Mouse (Mus musculus) forebrain, embryonic 11.5 days (tissue): ENCODE measurements around the gene Mapkap1. TPM values are rescaled to one million over a fixed set of nuclear protein-coding genes. Genes with fewer than 3 reads are reported as not detected.
"Not testable (repeated sequence)": the region's sequence is repeated elsewhere in the genome, so short reads cannot be mapped to it uniquely, and the experiment has no call there.

Experiments
- ATAC-seq: fragments of 200-750 bp; cut with Nextera tagmentation; replicated peaks from 2 replicates; pipeline ENCODE4 v1.8.0; 2017; ENCODE audit warnings: moderate TSS enrichment; ENCODE audit not compliant: low FRiP score
- DNase-seq: peaks from one replicate; pipeline ENCODE4 v3.0.0-alpha.2; 2017; ENCODE audit warnings: low spot score
- H3K27ac ChIP-seq: fragments of 300-500 bp; sonication (generic); 2 replicates; pipeline ENCODE4 v1.5.1; 2014; ENCODE audit warnings: low read depth, low read length
- H3K27me3 ChIP-seq: fragments of 300-500 bp; sonication (generic); 2 replicates; pipeline ENCODE4 v1.6.1; 2014; ENCODE audit warnings: mild to moderate bottlenecking, low read length, mixed read lengths; ENCODE audit not compliant: control insufficient read depth, insufficient read depth
- H3K36me3 ChIP-seq: fragments of 300-500 bp; sonication (generic); 2 replicates; pipeline ENCODE4 v1.6.1; 2014; ENCODE audit warnings: mild to moderate bottlenecking, low read length, moderate library complexity, mixed read lengths; ENCODE audit not compliant: control insufficient read depth, insufficient read depth
- H3K4me1 ChIP-seq: fragments of 300-500 bp; sonication (generic); replicated peaks from 2 replicates; pipeline ENCODE4 v1.6.1; 2014; ENCODE audit warnings: low read length, mixed read lengths; ENCODE audit not compliant: control insufficient read depth, insufficient read depth
- H3K4me2 ChIP-seq: fragments of 300-500 bp; sonication (generic); 2 replicates; pipeline ENCODE4 v1.6.1; 2014; ENCODE audit warnings: low read depth, mild to moderate bottlenecking, low read length, moderate library complexity, mixed read lengths; ENCODE audit not compliant: severe bottlenecking
- H3K4me3 ChIP-seq: fragments of 300-500 bp; sonication (generic); 2 replicates; pipeline ENCODE4 v1.5.1; 2014; ENCODE audit warnings: low read depth, low read length
- H3K9ac ChIP-seq: fragments of 300-500 bp; sonication (generic); 2 replicates; pipeline ENCODE4 v1.6.1; 2014; ENCODE audit warnings: low read length
- H3K9me3 ChIP-seq: fragments of 300-500 bp; sonication (generic); 2 replicates; pipeline ENCODE4 v1.6.1; 2016; ENCODE audit warnings: low read length, mixed read lengths; ENCODE audit not compliant: control insufficient read depth
- WGBS: fragments of 180-500 bp; shearing (Covaris S2); extraction: QIAGEN DNeasy Blood & Tissue Kit; methylation state at CpG from one replicate; pipeline ENCODE4 v1.1.7; 2014; 5-methylcytosine and 5-hydroxymethylcytosine counted together
- polyA plus RNA-seq: library from polyadenylated mRNA; unstranded; fragments of >200 nt; fragmentation: Nextera tagmentation; extraction: Ambion mirVana; gene quantifications from 2 replicates; pipeline ENCODE4 v1.2.1, GENCODE M21; 2014

Mapkap1 gene
- polyA plus RNA-seq, 1 experiment from 2014 or later: 96.3 TPM

DNA sequence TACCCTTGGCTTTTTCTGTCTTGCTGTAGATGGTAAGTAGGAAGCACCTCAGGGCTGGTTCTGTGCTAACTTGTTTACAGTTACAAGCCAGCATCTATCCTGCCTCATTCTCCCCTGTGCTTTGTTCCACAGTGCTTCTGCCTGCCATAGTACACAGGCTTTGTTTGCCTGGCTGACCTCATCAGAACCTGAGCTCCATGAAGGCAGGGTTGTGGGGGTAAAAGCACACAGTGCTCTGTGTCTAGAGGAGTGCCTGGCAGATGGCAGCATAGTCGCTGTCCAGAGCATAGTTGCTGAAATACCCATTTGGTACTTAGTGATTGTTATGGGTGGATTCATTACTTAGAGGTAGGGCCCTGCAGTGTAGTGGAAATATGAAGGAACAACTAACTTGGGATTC is 13.7 kb downstream of the Mapkap1 start:
- Histone ChIP-seq H3K27ac (no peak overlapping the region), H3K27me3 (no peaks in the 10 kb centered on the region), H3K4me2 (no peak overlapping the region), H3K4me3 (no peak overlapping the region), H3K36me3 (no peaks in the 10 kb centered on the region), H3K4me1 (0 out of 2 replicates have a peak, but pooled peaks cover 2% of the 10 kb centered on the region), H3K9me3 (no peaks in the 10 kb centered on the region), H3K9ac (no peak overlapping the region)
- ATAC-seq (no peak), DNase-seq (no peak)
- 67% methylated on average over 1 of the region's 1 CpGs for WGBS

DNA sequence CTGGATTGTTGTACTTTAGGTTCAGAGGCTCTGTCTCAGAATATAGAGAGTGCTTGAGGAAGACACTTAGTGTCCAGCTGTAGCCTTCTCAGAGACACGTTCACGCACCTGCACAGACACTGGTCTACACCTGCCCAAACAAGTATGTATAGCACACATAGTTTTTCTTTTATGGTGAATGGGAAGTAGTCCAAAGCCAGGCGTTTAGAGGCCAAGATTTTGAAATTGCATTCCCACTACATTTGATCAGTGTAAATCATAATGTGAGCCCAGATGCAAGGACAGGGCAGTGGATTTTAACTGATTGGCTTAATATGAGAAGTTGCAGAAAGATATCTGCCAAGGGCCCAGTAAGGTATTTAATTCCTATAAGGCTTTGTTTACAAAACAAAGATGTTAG is 17.6 kb downstream of the Mapkap1 start:
- no peak for DNase-seq
- 91% methylated on average over 3 of the region's 3 CpGs for WGBS
- no peaks in the 10 kb centered on the region for H3K36me3 ChIP-seq
- 0 out of 2 replicates have a peak, but pooled peaks cover 2% of the 10 kb centered on the region for H3K4me1 ChIP-seq
- no peak for ATAC-seq
- no peak overlapping the region for H3K4me3 ChIP-seq
- H3K27me3 ChIP-seq: no peaks in the 10 kb centered on the region
- no peak overlapping the region for H3K4me2 ChIP-seq
- no peak overlapping the region for H3K9ac ChIP-seq
- H3K27ac ChIP-seq: no peak overlapping the region
- no peaks in the 10 kb centered on the region for H3K9me3 ChIP-seq

DNA sequence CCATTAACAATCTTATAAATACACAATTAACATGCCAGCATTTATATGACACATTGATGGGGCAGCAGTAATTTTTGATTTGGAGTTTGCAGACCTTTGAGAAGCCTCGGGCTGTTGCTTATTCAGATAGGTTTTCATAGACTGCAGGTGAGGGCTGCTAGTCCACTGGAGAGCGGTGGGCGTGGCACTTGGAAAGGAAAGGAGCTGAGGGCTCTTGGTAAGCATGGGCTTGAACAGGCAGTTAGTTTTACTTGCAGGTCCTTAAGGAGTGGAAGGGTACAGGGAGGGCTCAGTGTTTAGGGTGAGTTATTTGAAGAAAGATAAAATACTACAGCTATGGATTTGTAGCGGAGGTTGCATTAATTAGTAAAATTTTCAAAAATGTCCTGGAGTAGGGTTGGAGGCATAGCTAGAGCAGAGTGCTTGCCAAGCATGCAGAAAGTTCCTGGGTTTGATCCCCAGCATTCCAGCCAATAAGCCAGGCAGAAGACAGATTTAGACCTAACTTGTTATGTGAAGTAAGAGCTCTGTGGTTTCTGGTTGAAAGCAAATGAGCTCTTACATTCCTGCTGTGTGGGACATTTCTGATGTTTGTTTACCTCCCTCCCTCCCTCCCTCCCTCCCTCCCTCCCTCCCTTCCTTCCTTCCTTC is 19.1 kb downstream of the Mapkap1 start:
- DNase-seq (no peak), ATAC-seq (no peak)
- H3K4me2 ChIP-seq: no peak overlapping the region
- no peak overlapping the region for H3K9ac ChIP-seq
- no peaks in the 10 kb centered on the region for H3K9me3 ChIP-seq
- H3K27ac ChIP-seq: no peak overlapping the region
- no peaks in the 10 kb centered on the region for H3K27me3 ChIP-seq
- no peak overlapping the region for H3K4me3 ChIP-seq
- 0 out of 2 replicates have a peak, but pooled peaks cover 2% of the 10 kb centered on the region for H3K4me1 ChIP-seq
- no peaks in the 10 kb centered on the region for H3K36me3 ChIP-seq
- 81% methylated on average over 4 of the region's 4 CpGs for WGBS

DNA sequence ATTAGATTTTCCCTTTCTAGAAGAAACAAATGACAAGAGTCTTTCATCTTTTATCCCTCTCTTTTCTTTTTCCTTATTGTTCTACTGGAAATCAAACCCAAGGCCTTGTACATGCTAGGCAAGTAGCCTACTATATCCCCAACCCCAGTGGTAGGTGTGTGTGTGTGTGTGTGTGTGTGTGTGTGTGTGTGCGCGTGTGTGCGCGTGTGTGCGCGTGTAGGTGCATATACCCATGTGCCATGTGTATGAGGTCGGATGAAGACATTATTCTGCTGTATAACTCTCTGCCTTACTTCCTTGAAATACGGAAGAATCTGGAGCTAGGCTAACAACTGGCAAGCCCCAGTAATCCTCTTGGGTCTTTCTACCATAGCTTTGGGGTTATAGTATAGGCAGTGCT is 24.1 kb downstream of the Mapkap1 start:
- no peak overlapping the region for H3K9ac ChIP-seq
- H3K27me3 ChIP-seq: no peaks in the 10 kb centered on the region
- no peaks in the 10 kb centered on the region for H3K4me1 ChIP-seq
- no peaks in the 10 kb centered on the region for H3K9me3 ChIP-seq
- 96% methylated on average over 8 of the region's 8 CpGs for WGBS
- no peaks in the 10 kb centered on the region for H3K36me3 ChIP-seq
- ATAC-seq: no peak
- H3K4me2 ChIP-seq: no peak overlapping the region
- DNase-seq: no peak
- no peak overlapping the region for H3K4me3 ChIP-seq
- no peak overlapping the region for H3K27ac ChIP-seq

DNA sequence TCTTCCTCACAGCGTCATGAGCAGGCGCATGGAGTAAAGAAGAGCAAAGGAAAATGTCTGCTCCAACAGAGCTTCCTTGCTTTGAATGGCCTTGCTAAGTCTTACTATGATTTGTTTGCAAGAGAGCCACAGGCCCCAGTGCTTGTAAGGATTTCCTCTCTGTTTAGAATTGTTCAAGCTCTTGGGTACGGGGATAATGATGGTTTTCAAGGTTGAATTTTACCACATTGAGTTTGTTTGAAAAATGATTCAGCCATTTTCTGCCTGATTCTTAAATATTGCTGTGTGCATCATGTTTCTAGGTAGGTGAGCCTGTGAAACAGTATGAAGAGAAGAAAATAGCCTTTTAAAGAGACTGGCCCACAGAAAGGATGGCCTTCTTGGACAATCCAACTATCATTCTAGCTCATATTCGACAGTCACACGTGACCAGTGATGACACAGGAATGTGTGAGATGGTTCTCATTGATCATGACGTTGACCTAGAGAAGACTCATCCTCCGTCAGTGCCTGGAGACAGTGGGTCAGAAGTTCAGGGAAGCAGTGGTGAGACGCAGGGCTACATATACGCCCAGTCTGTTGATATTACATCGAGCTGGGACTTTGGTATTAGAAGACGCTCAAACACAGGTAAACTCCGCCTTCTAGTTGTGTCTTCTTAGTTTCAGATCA is 25.3 kb downstream of the Mapkap1 start:
- no peaks in the 10 kb centered on the region for H3K9me3 ChIP-seq
- no peaks in the 10 kb centered on the region for H3K4me1 ChIP-seq
- ATAC-seq (no peak), DNase-seq (no peak)
- WGBS: 97% methylated on average over 12 of the region's 12 CpGs
- H3K9ac ChIP-seq: no peak overlapping the region
- no peak overlapping the region for H3K4me2 ChIP-seq
- H3K36me3 ChIP-seq: no peaks in the 10 kb centered on the region
- H3K27ac ChIP-seq: no peak overlapping the region
- H3K4me3 ChIP-seq: no peak overlapping the region
- no peaks in the 10 kb centered on the region for H3K27me3 ChIP-seq

DNA sequence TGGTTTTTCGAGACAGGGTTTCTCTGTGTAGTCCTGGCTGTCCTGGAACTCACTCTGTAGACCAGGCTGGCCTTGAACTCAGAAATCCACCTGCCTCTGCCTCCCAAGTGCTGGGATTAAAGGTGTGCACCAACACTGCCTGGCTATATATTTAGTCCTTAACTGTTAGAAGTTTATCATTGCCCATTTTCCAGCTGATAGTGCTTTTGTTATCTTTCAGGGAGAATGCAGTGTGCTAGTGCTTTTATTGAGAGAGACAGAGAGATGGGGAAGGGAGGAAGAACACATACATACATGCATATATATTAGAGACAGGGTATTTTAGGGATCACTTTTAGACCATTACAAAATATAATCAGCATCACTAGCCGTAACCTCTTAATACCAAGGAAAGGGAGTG is 26.3 kb downstream of the Mapkap1 start:
- not testable (repeated sequence) for H3K27me3 ChIP-seq, H3K9me3 ChIP-seq, ATAC-seq, DNase-seq, H3K4me3 ChIP-seq, H3K4me1 ChIP-seq, H3K9ac ChIP-seq, H3K36me3 ChIP-seq, H3K4me2 ChIP-seq, H3K27ac ChIP-seq
- 100% methylated on average over 1 of the region's 2 CpGs for WGBS

DNA sequence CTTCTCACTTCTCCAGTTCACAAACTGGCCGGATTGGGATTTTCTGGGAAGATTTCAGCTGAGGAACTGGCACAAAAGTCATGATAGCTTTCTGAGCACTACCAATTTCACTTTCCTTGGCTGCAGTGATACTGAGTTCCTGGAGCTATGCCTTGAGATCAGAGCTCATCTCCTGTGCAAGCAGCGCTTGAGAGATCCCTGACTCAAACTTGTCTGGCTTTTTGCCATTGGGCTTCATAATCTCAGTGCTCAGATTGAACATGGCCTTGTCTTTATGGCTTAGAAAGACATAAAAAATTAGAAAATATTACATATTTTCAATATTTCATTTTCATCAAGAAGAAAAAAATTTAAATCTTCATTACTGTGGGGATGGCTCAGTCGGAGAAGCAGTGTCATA is 29.8 kb downstream of the Mapkap1 start:
- no peaks in the 10 kb centered on the region for H3K36me3 ChIP-seq
- ATAC-seq (no peak), DNase-seq (no peak)
- no peaks in the 10 kb centered on the region for H3K27me3 ChIP-seq
- H3K9ac ChIP-seq: no peak overlapping the region
- H3K9me3 ChIP-seq: no peaks in the 10 kb centered on the region
- no peaks in the 10 kb centered on the region for H3K4me1 ChIP-seq
- no peak overlapping the region for H3K4me3 ChIP-seq
- 91% methylated on average over 3 of the region's 3 CpGs for WGBS
- no peak overlapping the region for H3K4me2 ChIP-seq
- H3K27ac ChIP-seq: no peak overlapping the region

DNA sequence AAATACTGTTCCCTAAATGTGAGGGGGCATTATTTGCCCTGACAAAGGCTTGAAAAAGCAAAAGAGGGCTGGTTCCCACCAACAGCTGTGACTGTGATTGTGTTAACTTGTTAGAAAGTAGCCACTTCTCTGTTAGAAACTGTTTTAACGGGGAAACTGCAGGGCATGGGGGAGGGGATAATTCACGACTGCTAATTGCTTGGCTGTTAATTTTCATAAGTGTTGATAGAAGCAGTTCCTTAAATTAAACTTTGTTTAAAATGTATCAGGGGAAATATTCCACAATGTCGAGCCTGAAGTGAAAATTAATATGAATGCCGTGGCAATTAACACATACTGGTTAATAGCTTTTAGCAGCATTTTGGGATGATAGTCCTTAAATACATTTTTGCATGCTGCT is 42.2 kb downstream of the Mapkap1 start:
- Histone ChIP-seq H3K9me3 (no peaks in the 10 kb centered on the region), H3K36me3 (no peaks in the 10 kb centered on the region; the same call in 1 of the 2 replicates), H3K27ac (no peak overlapping the region), H3K4me2 (no peak overlapping the region), H3K9ac (no peak overlapping the region), H3K4me1 (0 out of 2 replicates have a peak, but pooled peaks cover 4% of the 10 kb centered on the region), H3K4me3 (no peak overlapping the region), H3K27me3 (no peaks in the 10 kb centered on the region)
- no peak for DNase-seq
- 68% methylated on average over 4 of the region's 4 CpGs for WGBS
- ATAC-seq: no peak

DNA sequence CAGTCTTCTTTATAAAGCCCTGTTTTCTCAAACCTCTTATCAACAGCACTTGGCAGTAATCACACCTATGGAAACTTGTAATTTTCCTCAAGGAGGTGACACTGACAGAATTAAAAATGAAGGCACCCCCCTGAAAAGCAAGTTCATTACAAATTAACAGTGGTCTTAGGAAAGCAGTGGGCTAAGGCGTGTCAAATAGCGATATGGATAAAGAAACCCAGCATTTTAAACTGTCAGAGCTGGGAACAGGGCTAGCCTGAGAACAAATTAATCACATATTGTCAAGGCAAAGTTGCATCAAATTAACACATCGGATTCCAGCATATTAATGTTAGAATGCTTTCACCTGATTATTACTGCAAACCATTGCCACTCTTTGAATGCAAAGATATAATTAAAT is 55.9 kb downstream of the Mapkap1 start:
- Histone ChIP-seq H3K36me3 (no peaks in the 10 kb centered on the region), H3K9me3 (no peaks in the 10 kb centered on the region), H3K4me3 (no peak overlapping the region), H3K4me2 (no peak overlapping the region), H3K27ac (no peak overlapping the region), H3K4me1 (no peaks in the 10 kb centered on the region), H3K9ac (no peak overlapping the region), H3K27me3 (no peaks in the 10 kb centered on the region)
- WGBS: 83% methylated on average over 3 of the region's 3 CpGs
- no peak for ATAC-seq
- no peak for DNase-seq
